Mouse (Mus musculus): Measurements from ENCODE around the gene Rai1.
A peak's percentile ranks its signal among the peaks of the same experiment; 100 is the strongest.

The Rai1 gene

DNA sequence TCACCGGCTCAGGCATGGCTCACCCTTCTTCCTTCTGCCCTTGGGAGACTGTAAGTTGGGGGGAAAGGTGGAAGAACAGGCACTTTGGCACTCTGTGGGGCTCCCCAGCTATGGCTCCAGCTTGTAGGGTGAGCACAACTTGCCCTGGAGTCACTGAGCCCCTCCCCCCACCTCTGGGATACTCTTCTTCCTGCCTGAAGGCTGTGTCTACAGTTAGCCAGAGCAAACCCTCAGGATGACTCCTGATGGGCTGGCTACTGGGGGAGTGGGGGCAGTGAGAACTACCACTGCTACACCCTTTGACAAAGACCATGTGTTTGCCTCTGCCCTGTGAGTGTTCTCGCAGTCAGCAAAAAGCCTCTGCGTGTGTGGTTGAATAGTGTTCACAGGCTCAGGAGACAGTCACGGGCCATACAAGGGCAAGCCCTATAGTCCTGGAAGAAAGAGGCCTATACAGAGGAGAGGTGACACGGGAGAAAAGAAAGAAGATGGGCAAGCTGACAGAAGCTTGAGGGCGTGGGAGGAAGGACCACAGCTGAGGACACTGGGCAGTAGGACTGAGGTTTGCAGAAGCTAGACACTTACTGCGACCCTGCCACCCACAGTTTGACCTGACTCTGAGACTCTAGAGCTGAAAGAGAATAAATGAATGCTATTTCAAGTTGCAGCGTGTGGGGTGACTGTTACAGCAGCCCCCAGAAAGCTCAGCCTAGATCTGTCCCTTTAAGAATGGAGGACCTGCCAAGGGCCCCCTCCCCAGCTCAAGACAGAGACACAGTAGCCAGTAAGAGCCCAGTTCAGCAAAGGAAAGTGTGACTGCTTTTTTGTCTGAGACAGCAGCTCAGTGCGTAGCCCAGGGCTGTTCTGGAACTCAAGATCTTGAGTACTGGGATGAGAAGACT, 9.7 kb upstream of the Rai1 start:
- no peak for DNase-seq

GRCm38 (mm10) chr11:60099555-60100186, 5.1 kb upstream of the Rai1 start:
- no peak for DNase-seq

DNA sequence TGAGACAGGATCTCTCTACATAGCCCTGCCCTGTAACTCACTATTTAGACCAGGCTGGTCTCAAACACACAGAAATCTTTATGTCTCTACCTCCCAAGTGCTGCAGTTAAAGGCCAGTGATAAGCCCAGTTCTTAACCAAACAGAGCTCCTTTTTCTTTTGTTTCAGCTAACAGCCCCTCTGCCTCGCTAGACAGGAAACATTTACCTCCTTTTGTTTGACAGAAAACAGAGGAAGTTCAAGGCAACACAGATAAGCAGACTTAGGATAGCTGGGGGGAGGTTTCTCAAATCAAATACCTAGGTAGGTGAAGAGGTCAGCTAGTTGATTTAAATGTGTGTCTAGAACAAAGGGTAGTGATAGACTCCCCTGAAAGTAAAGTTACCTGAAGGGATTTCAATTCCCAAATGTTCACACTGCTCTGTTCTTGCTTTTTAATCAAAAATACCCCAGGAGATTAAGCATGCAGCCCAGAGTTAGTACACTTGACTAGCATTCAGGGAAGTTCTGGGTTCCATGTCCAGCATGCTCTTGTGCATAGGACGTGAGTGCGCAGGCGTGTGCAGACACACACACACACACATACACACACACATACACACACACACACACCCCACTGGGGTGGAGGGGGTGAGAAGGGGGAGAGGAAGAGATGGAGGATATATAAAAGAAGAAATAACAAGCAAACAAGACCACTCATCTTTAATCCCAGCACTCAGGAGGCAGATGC, 3.8 kb upstream of the Rai1 start:
- DNase-seq: no peak

DNA sequence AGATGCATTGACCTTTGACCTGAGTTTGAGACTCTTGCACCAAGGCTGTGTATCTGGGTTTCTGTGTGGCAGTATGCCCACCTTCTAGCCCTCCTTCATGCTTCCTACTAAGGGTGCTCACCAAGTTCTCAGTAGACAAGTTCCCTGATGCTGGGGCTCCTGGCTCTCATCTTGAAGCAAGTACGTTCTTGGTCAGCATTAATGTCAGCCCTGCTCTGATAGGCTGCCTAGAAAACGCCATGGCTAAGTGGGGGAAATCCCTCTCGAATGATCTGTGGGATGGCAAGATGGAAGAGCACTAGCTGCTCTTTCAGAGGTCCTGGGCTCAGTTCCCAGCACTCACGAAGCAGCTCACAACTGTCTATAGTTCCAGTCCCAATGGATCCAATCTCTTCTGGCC, 2.8 kb upstream of the Rai1 start:
- DNase-seq: no peak

- DNase-seq: no peak
These were observed 2.1 kb upstream of the Rai1 start for GRCm38 (mm10) chr11:60102664-60103063.

- no peak for DNase-seq
These were observed 1.2 kb upstream of the Rai1 start for GRCm38 (mm10) chr11:60103567-60103966.

DNA sequence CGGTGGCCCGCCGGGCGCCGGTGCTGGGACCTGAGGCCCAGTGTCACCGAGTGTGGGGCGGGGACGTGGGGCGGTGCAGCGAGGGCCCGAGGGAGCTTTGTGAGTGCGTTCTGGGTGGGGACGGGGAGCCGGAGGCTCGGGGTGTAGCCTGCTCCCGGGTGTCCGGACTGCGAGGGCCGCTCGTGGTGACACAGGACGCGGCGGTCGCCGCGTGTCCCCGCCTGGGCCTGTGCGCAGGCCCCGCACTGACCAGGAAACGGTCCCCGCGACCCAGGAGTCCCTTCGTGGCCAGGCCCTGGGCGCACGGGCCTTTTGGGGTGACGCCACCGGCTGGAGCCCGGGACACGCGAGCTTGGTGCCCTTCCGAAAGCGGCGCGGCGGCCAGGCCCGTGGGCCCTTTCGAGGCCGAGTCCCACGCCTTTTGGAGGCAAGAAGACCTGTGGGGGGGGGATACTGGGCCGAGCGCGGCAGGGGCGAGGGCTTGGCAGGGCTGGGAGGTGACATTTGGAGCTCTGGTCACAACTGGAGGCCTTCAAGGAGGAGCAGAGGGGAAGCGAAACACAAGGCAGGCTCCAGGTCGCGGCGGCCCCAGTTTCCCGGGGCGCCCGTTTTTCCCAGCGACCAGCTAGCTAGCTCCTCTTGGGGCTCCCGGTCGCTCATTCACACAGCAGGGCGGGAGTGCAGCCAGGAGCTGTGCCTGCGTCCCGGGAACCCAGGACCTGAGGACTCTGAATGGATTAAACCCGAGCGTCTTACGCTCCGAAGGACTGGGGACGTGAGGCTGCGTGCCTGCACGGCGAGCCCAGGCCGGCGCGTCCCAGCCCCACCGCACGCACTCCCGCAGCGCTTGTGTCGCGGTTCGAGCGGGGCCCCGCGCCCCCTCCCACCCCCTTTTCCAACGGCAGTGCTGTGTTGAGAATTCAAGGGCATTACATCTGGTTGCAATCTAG, 1.1 kb downstream of the Rai1 start:
- DNase-seq: peak; percentile 59

DNA sequence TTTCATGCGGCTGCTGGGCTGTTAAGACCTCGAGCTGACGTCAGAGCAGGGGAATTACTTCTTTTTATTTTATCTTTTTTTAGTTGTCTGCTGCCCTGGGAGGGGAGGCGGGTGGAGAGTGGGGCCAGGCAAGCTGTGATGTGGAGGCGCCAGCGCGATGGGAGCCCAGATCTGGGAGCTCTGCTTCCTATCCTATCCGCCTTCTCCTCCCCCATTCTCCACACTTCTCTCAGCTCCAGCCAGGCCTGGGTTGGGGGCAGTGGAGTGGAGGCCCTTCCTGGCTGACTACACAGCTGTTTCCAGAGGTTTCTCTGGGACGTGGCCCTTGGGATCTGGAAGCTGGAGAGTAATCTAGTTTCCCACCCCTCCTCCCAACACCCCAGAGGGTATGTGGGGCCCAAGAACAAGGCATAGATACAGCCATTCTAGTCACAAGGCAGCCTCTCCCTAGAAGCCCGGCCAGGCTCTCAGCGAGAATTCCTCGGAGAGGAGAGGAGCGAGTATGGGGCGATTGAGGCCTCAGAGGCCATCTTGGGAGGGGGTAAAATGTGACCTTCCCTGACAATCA, 1.8 kb downstream of the Rai1 start:
- peak; percentile 51 for DNase-seq

DNA sequence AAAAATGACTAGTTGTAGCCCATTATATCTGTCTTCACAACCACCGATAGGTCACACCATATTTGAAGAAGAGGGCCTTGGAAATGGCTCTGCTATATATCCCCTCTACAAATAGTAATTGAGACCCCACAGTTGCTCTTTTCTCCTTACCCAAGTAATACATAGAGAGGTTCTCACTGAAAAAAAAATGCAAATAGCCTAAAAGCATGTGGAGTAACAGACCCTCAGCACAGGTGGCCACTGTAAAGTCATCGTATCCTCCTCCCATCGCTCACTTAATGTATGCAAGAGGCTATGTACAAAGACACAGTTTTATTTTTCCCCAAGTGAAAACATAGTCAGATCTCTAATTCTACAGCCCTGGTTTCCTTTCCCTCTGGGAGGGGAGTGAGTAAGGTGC, 2.6 kb downstream of the Rai1 start:
- no peak for DNase-seq

- peak; percentile 64 for DNase-seq
These were observed 3.9 kb downstream of the Rai1 start for GRCm38 (mm10) chr11:60108631-60109172.

GRCm38 (mm10) chr11:60110386-60110785, 5.6 kb downstream of the Rai1 start:
- peak; percentile 75 for DNase-seq

- no peak for DNase-seq
These were observed 6.8 kb downstream of the Rai1 start for GRCm38 (mm10) chr11:60111576-60111975.

GRCm38 (mm10) chr11:60113624-60114023, 8.8 kb downstream of the Rai1 start:
- peak; percentile 33 for DNase-seq

DNA sequence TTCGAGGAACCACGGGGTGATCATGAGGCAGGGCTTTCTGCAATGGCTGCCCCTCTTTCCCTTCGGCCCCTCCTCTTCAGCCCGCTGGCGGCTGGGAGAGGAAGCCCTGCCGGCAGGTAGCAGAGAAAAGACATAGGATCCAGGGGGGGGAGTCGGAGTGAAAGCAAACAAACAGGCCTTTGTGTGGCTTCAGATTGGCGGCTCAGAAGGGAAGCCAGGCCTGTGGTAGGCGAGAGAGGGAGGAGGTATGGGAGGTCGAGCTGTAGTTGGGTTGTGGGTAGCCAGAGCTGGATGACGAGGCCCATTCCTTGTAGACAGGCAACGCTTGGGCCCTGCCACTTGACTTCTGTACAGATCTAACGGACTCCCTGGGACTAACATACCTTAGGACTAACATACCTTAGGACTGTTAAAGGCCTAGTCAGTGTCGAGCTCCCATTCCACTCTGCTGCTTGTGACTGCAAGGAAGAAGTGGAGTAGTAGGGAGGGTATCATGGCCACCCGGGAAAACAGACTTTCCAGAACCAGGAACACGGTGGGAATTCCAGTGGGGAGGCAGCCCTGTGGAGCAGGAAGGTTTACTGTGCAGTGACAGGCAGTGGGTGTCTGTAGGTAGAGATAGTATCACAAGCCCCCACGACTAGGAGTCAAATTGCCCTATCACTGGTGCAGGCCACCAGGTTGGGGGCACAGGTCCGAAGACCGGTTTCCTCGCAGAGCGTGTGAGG, 9.6 kb downstream of the Rai1 start:
- DNase-seq: peak; percentile 47

- peak; percentile 97 for DNase-seq
These were observed 10.3 kb downstream of the Rai1 start for GRCm38 (mm10) chr11:60115024-60115538.

DNA sequence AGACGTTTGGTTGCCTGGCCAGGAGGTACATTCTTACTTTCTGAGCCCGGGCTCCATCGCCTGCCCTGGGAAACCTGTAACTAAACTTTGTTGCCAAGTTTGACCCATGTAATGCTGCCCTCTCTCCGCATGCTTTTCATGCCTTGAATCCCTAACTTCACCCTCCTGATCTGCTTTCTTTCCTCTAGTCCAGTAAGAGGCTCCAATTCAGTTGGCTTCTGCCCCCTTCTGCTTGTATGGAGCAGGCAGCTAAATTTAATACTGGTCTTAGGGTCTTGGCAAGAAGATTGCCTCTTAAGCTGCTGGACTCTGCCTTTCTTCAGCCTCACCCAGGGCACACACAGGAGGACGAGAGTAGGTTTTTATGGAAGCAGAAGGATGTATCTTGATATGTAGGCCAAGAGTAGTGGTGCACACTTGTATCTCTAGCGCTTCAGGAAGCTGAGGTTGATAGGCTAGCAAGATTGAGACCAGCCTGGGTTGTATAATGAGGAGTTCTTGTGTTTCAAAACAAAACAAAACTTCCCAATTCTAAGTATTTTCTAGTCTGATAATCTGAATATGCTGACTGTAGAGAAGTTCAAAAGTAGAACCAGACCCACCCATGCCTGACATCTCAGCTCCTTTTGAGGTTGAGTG, 10.9 kb downstream of the Rai1 start:
- DNase-seq: no peak

DNA sequence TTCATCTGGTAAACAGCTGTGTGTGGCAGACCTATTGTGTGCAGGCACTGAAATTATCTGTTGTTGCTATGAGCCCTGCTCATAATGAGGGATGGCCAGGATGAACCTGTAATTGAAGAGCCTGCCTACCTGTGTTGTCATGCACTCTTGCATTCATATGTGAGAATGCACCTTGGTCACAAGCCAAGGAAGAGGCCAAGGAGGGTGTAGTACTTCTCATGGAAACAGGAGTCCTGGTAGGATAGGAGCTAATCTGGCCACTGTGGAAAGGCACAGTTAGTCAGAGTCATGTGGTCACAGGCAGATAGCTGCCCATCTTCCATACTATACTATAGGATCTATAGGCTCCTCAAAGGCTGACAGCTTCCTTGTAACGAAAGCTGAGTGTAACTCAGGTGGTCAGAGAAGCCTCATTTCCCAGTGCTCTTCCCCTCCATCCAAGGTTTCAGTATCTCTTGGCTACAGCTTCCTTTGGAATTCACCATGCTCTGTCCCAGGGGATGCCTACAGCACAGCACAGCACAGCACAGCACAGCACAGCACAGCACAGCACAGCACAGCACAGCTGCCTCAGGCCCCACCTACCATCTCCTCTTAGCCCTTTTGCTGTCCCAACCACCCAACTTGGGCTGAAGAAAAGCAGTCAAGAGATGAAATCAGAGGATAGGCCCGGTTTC, 15.9 kb downstream of the Rai1 start:
- no peak for DNase-seq

DNA sequence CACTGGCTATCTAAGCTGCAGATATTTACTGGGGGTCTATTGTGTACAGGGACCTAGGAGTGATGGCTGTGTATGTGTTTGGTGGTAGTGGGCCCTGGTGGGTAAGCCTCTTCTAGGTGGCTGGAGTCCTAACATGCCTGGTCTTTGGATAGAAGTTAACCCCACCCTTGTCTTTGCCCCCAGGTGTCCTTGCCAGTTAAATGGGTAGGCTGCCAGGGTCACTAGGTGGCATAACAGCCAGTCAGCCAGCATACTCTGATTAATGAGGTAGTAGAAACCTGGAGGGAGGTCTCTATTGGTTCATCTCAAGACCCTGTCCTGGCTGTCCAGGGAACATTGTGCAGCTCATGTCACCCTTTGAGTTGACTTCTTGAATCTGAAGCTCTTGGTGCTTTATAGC, 17.8 kb downstream of the Rai1 start:
- DNase-seq: no peak

- no peak for DNase-seq
These were observed 22.2 kb downstream of the Rai1 start for GRCm38 (mm10) chr11:60127048-60127447.
